Mouse (Mus musculus): ENCODE data around the gene Nme8. TPM values are rescaled to one million over a fixed set of nuclear protein-coding genes. Genes with fewer than 3 reads are reported as not detected.

The Nme8 gene
- polyA plus RNA-seq, 1 experiment from 2014 or later: not detected

- peaks cover 13% of the 10 kb centered on the region for H3K4me1 ChIP-seq (ENCODE audit: control insufficient read depth, insufficient read depth, low read length)
- DNase-seq (ENCODE audit: low spot score, missing footprints) (peak; percentile 69), ATAC-seq (ENCODE audit: low FRiP score) (no peak)
- 91% methylated on average over 11 of the region's 11 CpGs for WGBS
- no peak overlapping the region for H3K27ac ChIP-seq (ENCODE audit: low read depth, low read length)
- no peaks in the 10 kb centered on the region for H3K9me3 ChIP-seq (ENCODE audit: control insufficient read depth, low read length)
- H3K9ac ChIP-seq (ENCODE audit: low read length): no peak overlapping the region
- peaks cover 5% of the 10 kb centered on the region; the same call in 1 of the 2 replicates for H3K27me3 ChIP-seq (ENCODE audit: control insufficient read depth, insufficient read depth, low read length)
- H3K36me3 ChIP-seq (ENCODE audit: control insufficient read depth, insufficient read depth, low read length): no peaks in the 10 kb centered on the region
- H3K4me2 ChIP-seq: no peak overlapping the region
- H3K4me3 ChIP-seq (ENCODE audit: low read depth, low read length): no peak overlapping the region
Observed at GRCm38 (mm10) chr13:19624632-19625320, 72.8 kb downstream of the Nme8 start.

DNA sequence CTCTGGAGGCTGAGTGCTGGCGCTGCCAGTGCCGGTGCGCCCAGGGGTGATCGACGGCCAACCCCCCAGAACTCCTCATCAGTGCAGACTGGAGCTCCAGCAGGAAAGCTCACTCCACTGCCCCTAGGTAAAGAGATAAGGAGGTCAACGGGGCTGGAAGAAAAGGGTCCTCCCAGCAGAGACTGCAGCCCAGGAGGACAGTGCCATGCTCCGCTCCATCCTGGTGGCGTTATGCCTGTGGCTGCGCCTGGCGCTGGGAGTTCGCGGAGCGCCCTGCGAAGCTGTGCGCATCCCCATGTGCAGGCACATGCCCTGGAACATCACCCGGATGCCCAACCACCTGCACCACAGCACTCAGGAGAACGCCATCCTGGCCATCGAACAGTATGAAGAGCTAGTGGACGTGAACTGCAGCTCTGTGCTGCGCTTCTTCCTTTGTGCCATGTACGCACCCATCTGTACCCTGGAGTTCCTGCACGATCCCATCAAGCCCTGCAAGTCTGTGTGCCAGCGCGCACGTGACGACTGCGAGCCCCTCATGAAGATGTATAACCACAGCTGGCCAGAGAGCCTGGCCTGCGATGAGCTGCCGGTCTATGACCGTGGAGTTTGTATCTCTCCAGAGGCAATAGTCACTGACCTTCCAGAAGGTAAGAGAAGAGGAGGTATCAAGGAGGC, 74.2 kb downstream of the Nme8 start:
- H3K27me3 ChIP-seq (ENCODE audit: control insufficient read depth, insufficient read depth, low read length): peaks cover 5% of the 10 kb centered on the region; the same call in 1 of the 2 replicates
- no peaks in the 10 kb centered on the region for H3K9me3 ChIP-seq (ENCODE audit: control insufficient read depth, low read length)
- H3K4me2 ChIP-seq: peak overlapping the region; percentile 82
- ATAC-seq (ENCODE audit: low FRiP score): peak; percentile 45
- DNase-seq (ENCODE audit: low spot score, missing footprints): peak; percentile 95
- H3K36me3 ChIP-seq (ENCODE audit: control insufficient read depth, insufficient read depth, low read length): no peaks in the 10 kb centered on the region
- WGBS: 21% methylated on average over 30 of the region's 30 CpGs
- H3K27ac ChIP-seq (ENCODE audit: low read depth, low read length): no peak overlapping the region
- peaks cover 16% of the 10 kb centered on the region for H3K4me1 ChIP-seq (ENCODE audit: control insufficient read depth, insufficient read depth, low read length)
- H3K9ac ChIP-seq (ENCODE audit: low read length): peak overlapping the region; percentile 60
- peak overlapping the region; percentile 48 for H3K4me3 ChIP-seq (ENCODE audit: low read depth, low read length)

DNA sequence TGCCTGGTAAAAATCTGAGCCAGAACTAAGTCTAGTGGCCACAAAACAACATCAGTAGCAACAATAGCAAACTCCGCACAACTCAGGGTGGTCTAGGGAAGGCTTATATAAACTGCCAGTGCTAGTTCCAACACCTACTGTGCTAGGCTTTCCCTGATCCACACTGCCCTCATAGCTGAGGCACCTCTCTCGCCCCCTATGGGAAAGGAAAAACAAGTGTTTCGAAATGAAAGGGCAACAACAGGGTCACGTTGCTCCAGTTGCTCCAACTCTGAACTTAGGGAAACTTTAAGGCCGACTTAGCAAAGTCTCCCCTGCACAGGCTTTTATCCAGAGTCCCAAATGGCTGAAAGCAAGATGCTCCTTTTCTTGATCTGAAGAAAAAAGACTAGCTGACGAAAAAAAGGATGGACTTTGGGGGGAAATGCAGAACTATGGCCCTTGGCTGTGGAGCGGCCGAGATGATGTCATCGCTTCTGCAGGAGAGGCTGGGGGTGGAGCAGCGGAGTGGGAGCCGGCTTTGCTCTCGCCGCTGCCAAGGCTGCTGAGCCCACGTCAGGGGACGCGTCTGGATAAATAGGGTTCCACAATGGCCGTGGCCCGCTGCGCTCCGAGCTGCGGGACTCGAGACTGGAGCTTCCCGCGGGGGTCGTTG, 74.9 kb downstream of the Nme8 start, which contains the start of gene Sfrp4:
Gene Sfrp4, plus strand, starts transcription at position 532 of the 655 bp plus-strand sequence.
- Histone ChIP-seq H3K36me3 (ENCODE audit: control insufficient read depth, insufficient read depth, low read length) (no peaks in the 10 kb centered on the region), H3K4me2 (peak within 1 kb of the TSS; percentile 82), H3K4me3 (ENCODE audit: low read depth, low read length) (peak within 1 kb of the TSS; percentile 48), H3K27me3 (ENCODE audit: control insufficient read depth, insufficient read depth, low read length) (peaks cover 5% of the 10 kb centered on the region; the same call in 1 of the 2 replicates), H3K4me1 (ENCODE audit: control insufficient read depth, insufficient read depth, low read length) (peaks cover 21% of the 10 kb centered on the region), H3K9me3 (ENCODE audit: control insufficient read depth, low read length) (no peaks in the 10 kb centered on the region), H3K9ac (ENCODE audit: low read length) (peak within 1 kb of the TSS; percentile 60), H3K27ac (ENCODE audit: low read depth, low read length) (no peak within 1 kb of the TSS)
- peak; percentile 78 for ATAC-seq (ENCODE audit: low FRiP score)
- 4% methylated on average over 25 of the region's 25 CpGs for WGBS
- DNase-seq (ENCODE audit: low spot score, missing footprints): no peak

- H3K4me2 ChIP-seq: peak within 1 kb of the TSS; percentile 88
- DNase-seq (ENCODE audit: low spot score, missing footprints) (peak; percentile 98), ATAC-seq (ENCODE audit: low FRiP score) (peak; percentile 82)
- peaks cover 5% of the 10 kb centered on the region; the same call in 1 of the 2 replicates for H3K27me3 ChIP-seq (ENCODE audit: control insufficient read depth, insufficient read depth, low read length)
- peak within 1 kb of the TSS; percentile 63 for H3K27ac ChIP-seq (ENCODE audit: low read depth, low read length)
- H3K9me3 ChIP-seq (ENCODE audit: control insufficient read depth, low read length): no peaks in the 10 kb centered on the region
- under 1% methylated on average over 45 of the region's 46 CpGs for WGBS
- peaks cover 21% of the 10 kb centered on the region for H3K4me1 ChIP-seq (ENCODE audit: control insufficient read depth, insufficient read depth, low read length)
- H3K9ac ChIP-seq (ENCODE audit: low read length): peak within 1 kb of the TSS; percentile 91
- H3K36me3 ChIP-seq (ENCODE audit: control insufficient read depth, insufficient read depth, low read length): no peaks in the 10 kb centered on the region
- H3K4me3 ChIP-seq (ENCODE audit: low read depth, low read length): peak within 1 kb of the TSS; percentile 72
Observed at GRCm38 (mm10) chr13:19619216-19619927, 78.2 kb downstream of the Nme8 start, which contains the start of gene Epdr1. Gene Epdr1, minus strand, starts transcription at chr13:19619927.

GRCm38 (mm10) chr13:19618841-19619215, 78.8 kb downstream of the Nme8 start:
- Histone ChIP-seq H3K4me1 (ENCODE audit: control insufficient read depth, insufficient read depth, low read length) (peaks cover 20% of the 10 kb centered on the region), H3K4me3 (ENCODE audit: low read depth, low read length) (peak overlapping the region; percentile 72), H3K27ac (ENCODE audit: low read depth, low read length) (peak overlapping the region; percentile 63; the same call in 1 of the 2 replicates), H3K9ac (ENCODE audit: low read length) (peak overlapping the region; percentile 91), H3K9me3 (ENCODE audit: control insufficient read depth, low read length) (no peaks in the 10 kb centered on the region), H3K36me3 (ENCODE audit: control insufficient read depth, insufficient read depth, low read length) (no peaks in the 10 kb centered on the region), H3K27me3 (ENCODE audit: control insufficient read depth, insufficient read depth, low read length) (peaks cover 4% of the 10 kb centered on the region; the same call in 1 of the 2 replicates), H3K4me2 (peak overlapping the region; percentile 88)
- WGBS: 12% methylated on average over 5 of the region's 5 CpGs
- ATAC-seq (ENCODE audit: low FRiP score) (peak; percentile 4), DNase-seq (ENCODE audit: low spot score, missing footprints) (peak; percentile 86)

DNA sequence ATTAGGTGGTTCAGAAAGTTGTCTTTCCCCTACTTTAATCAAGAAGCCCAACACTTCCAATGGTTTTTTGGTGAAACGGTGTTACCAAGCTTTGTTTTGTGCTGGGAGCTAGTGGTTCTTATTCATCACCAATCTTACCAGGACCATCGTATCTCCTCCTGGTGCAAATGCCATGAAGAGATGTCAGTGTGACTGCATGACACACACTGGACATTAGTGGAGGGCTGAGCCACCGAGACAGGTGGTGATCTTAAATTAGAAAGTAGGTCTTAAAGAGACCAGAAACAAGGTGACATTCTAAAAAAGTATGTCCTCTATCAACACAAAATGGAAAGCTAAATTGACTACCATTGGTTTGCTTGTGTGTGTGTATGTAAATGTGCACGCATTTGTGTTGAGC, 79.5 kb downstream of the Nme8 start:
- DNase-seq (ENCODE audit: low spot score, missing footprints) (peak; percentile 73), ATAC-seq (ENCODE audit: low FRiP score) (no peak)
- H3K4me1 ChIP-seq (ENCODE audit: control insufficient read depth, insufficient read depth, low read length): peaks cover 13% of the 10 kb centered on the region
- H3K9ac ChIP-seq (ENCODE audit: low read length): no peak overlapping the region
- no peaks in the 10 kb centered on the region for H3K27me3 ChIP-seq (ENCODE audit: control insufficient read depth, insufficient read depth, low read length)
- H3K4me2 ChIP-seq: peak overlapping the region; percentile 88
- 97% methylated on average over 4 of the region's 4 CpGs for WGBS
- no peak overlapping the region for H3K4me3 ChIP-seq (ENCODE audit: low read depth, low read length)
- H3K27ac ChIP-seq (ENCODE audit: low read depth, low read length): no peak overlapping the region
- H3K9me3 ChIP-seq (ENCODE audit: control insufficient read depth, low read length): no peaks in the 10 kb centered on the region
- no peaks in the 10 kb centered on the region for H3K36me3 ChIP-seq (ENCODE audit: control insufficient read depth, insufficient read depth, low read length)

- Histone ChIP-seq H3K27ac (ENCODE audit: low read depth, low read length) (no peak overlapping the region), H3K4me1 (ENCODE audit: control insufficient read depth, insufficient read depth, low read length) (peaks cover 13% of the 10 kb centered on the region), H3K4me2 (no peak overlapping the region), H3K36me3 (ENCODE audit: control insufficient read depth, insufficient read depth, low read length) (no peaks in the 10 kb centered on the region), H3K4me3 (ENCODE audit: low read depth, low read length) (no peak overlapping the region), H3K9me3 (ENCODE audit: control insufficient read depth, low read length) (no peaks in the 10 kb centered on the region), H3K9ac (ENCODE audit: low read length) (no peak overlapping the region), H3K27me3 (ENCODE audit: control insufficient read depth, insufficient read depth, low read length) (no peaks in the 10 kb centered on the region)
- WGBS: 87% methylated on average over 1 of the region's 1 CpGs
- ATAC-seq (ENCODE audit: low FRiP score): no peak
- no peak for DNase-seq (ENCODE audit: low spot score, missing footprints)
Observed at GRCm38 (mm10) chr13:19614311-19614710, 83.3 kb downstream of the Nme8 start.

GRCm38 (mm10) chr13:19613426-19613825, 84.2 kb downstream of the Nme8 start:
- H3K4me1 ChIP-seq (ENCODE audit: control insufficient read depth, insufficient read depth, low read length): peaks cover 11% of the 10 kb centered on the region
- no peaks in the 10 kb centered on the region for H3K9me3 ChIP-seq (ENCODE audit: control insufficient read depth, low read length)
- no peak overlapping the region for H3K4me3 ChIP-seq (ENCODE audit: low read depth, low read length)
- no peak overlapping the region for H3K4me2 ChIP-seq
- no peak overlapping the region for H3K9ac ChIP-seq (ENCODE audit: low read length)
- 72% methylated on average over 1 of the region's 1 CpGs for WGBS
- ATAC-seq (ENCODE audit: low FRiP score) (no peak), DNase-seq (ENCODE audit: low spot score, missing footprints) (peak; percentile 47)
- no peaks in the 10 kb centered on the region for H3K27me3 ChIP-seq (ENCODE audit: control insufficient read depth, insufficient read depth, low read length)
- no peaks in the 10 kb centered on the region for H3K36me3 ChIP-seq (ENCODE audit: control insufficient read depth, insufficient read depth, low read length)
- H3K27ac ChIP-seq (ENCODE audit: low read depth, low read length): no peak overlapping the region
